Mouse (Mus musculus) limb, embryonic 13.5 days (tissue): Measurements from ENCODE around the gene Barhl1. TPM values are rescaled to one million over a fixed set of nuclear protein-coding genes. Genes with fewer than 3 reads are reported as not detected.
A peak's percentile ranks its signal among the peaks of the same experiment; 100 is the strongest.

Experiments
- ATAC-seq: fragments of 200-750 bp; cut with Nextera tagmentation; 2 replicates; pipeline ENCODE4 v1.8.0; 2017; ENCODE audit warnings: low read depth, moderate number of reproducible peaks, moderate TSS enrichment; ENCODE audit not compliant: low FRiP score
- H3K27ac ChIP-seq: fragments of 300-500 bp; sonication (generic); 2 replicates; pipeline ENCODE4 v1.5.1; 2015; ENCODE audit warnings: inconsistent platforms, mild to moderate bottlenecking, moderate library complexity
- H3K27me3 ChIP-seq: fragments of 300-500 bp; sonication (generic); 2 replicates; pipeline ENCODE4 v1.6.1; 2015; ENCODE audit warnings: mild to moderate bottlenecking, inconsistent platforms
- H3K36me3 ChIP-seq: fragments of 300-500 bp; sonication (generic); 2 replicates; pipeline ENCODE4 v1.6.1; 2015; ENCODE audit warnings: inconsistent platforms, mild to moderate bottlenecking, moderate library complexity
- H3K4me1 ChIP-seq: fragments of 300-500 bp; sonication (generic); 2 replicates; pipeline ENCODE4 v1.6.1; 2015; ENCODE audit warnings: inconsistent platforms
- H3K4me2 ChIP-seq: fragments of 300-500 bp; sonication (generic); replicated peaks from 2 replicates; pipeline ENCODE4 v1.6.1; 2015; ENCODE audit warnings: inconsistent platforms, mild to moderate bottlenecking, moderate library complexity
- H3K4me3 ChIP-seq: fragments of 300-500 bp; sonication (generic); 2 replicates; pipeline ENCODE4 v1.5.1; 2015; ENCODE audit warnings: moderate library complexity, mild to moderate bottlenecking, inconsistent platforms
- H3K9ac ChIP-seq: fragments of 300-500 bp; sonication (generic); 2 replicates; pipeline ENCODE4 v1.6.1; 2015; ENCODE audit warnings: mild to moderate bottlenecking, inconsistent platforms
- H3K9me3 ChIP-seq: fragments of 300-500 bp; sonication (generic); 2 replicates; pipeline ENCODE4 v1.6.1; 2016; ENCODE audit warnings: inconsistent platforms
- WGBS: fragments of 180-500 bp; shearing (Covaris S2); methylation state at CpG from one replicate; pipeline ENCODE4 v1.1.7; 2015; 5-methylcytosine and 5-hydroxymethylcytosine counted together
- polyA plus RNA-seq: library from polyadenylated mRNA; unstranded; fragments of >200 nt; fragmentation: Nextera tagmentation; extraction: Ambion mirVana; gene quantifications from 2 replicates; pipeline ENCODE4 v1.2.1, GENCODE M21; 2015

Barhl1 gene
- polyA plus RNA-seq, 1 experiment from 2014 or later = 0.06 TPM

GRCm38 (mm10) chr2:28923912-28924311 lies 7.4 kb upstream of the Barhl1 start:
- no peak overlapping the region for H3K9ac ChIP-seq
- no peaks in the 10 kb centered on the region for H3K9me3 ChIP-seq
- 3% methylated on average over 4 of the region's 4 CpGs for WGBS
- H3K27ac ChIP-seq = no peak overlapping the region
- H3K36me3 ChIP-seq = no peaks in the 10 kb centered on the region
- H3K4me2 ChIP-seq = no peak overlapping the region
- H3K27me3 ChIP-seq = peaks cover 87% of the 10 kb centered on the region
- no peak; the same call in 1 of the 2 replicates for ATAC-seq
- no peaks in the 10 kb centered on the region for H3K4me1 ChIP-seq
- no peak overlapping the region for H3K4me3 ChIP-seq

GRCm38 (mm10) chr2:28919001-28919400 lies 2.5 kb upstream of the Barhl1 start:
- no peak overlapping the region for H3K9ac ChIP-seq
- H3K27ac ChIP-seq = no peak overlapping the region
- no peak overlapping the region for H3K4me2 ChIP-seq
- no peaks in the 10 kb centered on the region for H3K36me3 ChIP-seq
- no peak for ATAC-seq
- no peaks in the 10 kb centered on the region for H3K9me3 ChIP-seq
- peaks cover 98% of the 10 kb centered on the region for H3K27me3 ChIP-seq
- H3K4me3 ChIP-seq = no peak overlapping the region
- peaks cover 11% of the 10 kb centered on the region; the same call in 1 of the 2 replicates for H3K4me1 ChIP-seq
- WGBS = 0% methylated on average over 4 of the region's 4 CpGs

GRCm38 (mm10) chr2:28917518-28918361 lies 1.3 kb upstream of the Barhl1 start:
- Histone ChIP-seq H3K27ac (no peak overlapping the region), H3K9ac (no peak overlapping the region), H3K36me3 (no peaks in the 10 kb centered on the region), H3K4me3 (peak overlapping the region; percentile 15; the same call in 1 of the 2 replicates), H3K9me3 (no peaks in the 10 kb centered on the region), H3K4me1 (peaks cover 11% of the 10 kb centered on the region; the same call in 1 of the 2 replicates), H3K4me2 (peak overlapping the region; percentile 16; the same call in 1 of the 2 replicates), H3K27me3 (peaks cover 98% of the 10 kb centered on the region)
- 1% methylated on average over 72 of the region's 73 CpGs for WGBS
- no peak for ATAC-seq

GRCm38 (mm10) chr2:28917156-28917517 lies 669 bp upstream of the Barhl1 start:
- Histone ChIP-seq H3K9me3 (no peaks in the 10 kb centered on the region), H3K4me3 (no peak overlapping the region), H3K36me3 (no peaks in the 10 kb centered on the region), H3K27ac (no peak overlapping the region), H3K9ac (no peak overlapping the region), H3K27me3 (peaks cover 98% of the 10 kb centered on the region), H3K4me2 (no peak overlapping the region), H3K4me1 (peaks cover 11% of the 10 kb centered on the region; the same call in 1 of the 2 replicates)
- WGBS = under 1% methylated on average over 11 of the region's 11 CpGs
- ATAC-seq = no peak

GRCm38 (mm10) chr2:28915768-28916512 lies 528 bp downstream of the Barhl1 start:
- Histone ChIP-seq H3K9ac (no peak overlapping the region), H3K9me3 (no peaks in the 10 kb centered on the region), H3K36me3 (no peaks in the 10 kb centered on the region), H3K4me3 (no peak overlapping the region), H3K27me3 (peaks cover 98% of the 10 kb centered on the region), H3K4me1 (peaks cover 17% of the 10 kb centered on the region; the same call in 1 of the 2 replicates), H3K4me2 (peak overlapping the region; percentile 34), H3K27ac (no peak overlapping the region)
- ATAC-seq = peak; percentile 80
- WGBS = under 1% methylated on average over 47 of the region's 50 CpGs

GRCm38 (mm10) chr2:28915104-28915738 lies 1.2 kb downstream of the Barhl1 start:
- WGBS = 6% methylated on average over 22 of the region's 22 CpGs
- H3K4me2 ChIP-seq = no peak overlapping the region
- peak; percentile 32; the same call in 1 of the 2 replicates for ATAC-seq
- H3K36me3 ChIP-seq = no peaks in the 10 kb centered on the region
- H3K27me3 ChIP-seq = peaks cover 98% of the 10 kb centered on the region
- H3K9ac ChIP-seq = no peak overlapping the region
- peaks cover 17% of the 10 kb centered on the region; the same call in 1 of the 2 replicates for H3K4me1 ChIP-seq
- H3K27ac ChIP-seq = no peak overlapping the region
- no peak overlapping the region for H3K4me3 ChIP-seq
- H3K9me3 ChIP-seq = no peaks in the 10 kb centered on the region

GRCm38 (mm10) chr2:28914121-28914520 lies 2.3 kb downstream of the Barhl1 start:
- Histone ChIP-seq H3K9me3 (no peaks in the 10 kb centered on the region), H3K9ac (no peak overlapping the region), H3K27ac (no peak overlapping the region), H3K27me3 (peaks cover 100% of the 10 kb centered on the region), H3K4me3 (no peak overlapping the region), H3K36me3 (no peaks in the 10 kb centered on the region), H3K4me1 (peaks cover 18% of the 10 kb centered on the region; the same call in 1 of the 2 replicates), H3K4me2 (no peak overlapping the region)
- 0% methylated on average over 2 of the region's 2 CpGs for WGBS
- no peak for ATAC-seq

GRCm38 (mm10) chr2:28912961-28913360 lies 3.5 kb downstream of the Barhl1 start:
- Histone ChIP-seq H3K4me3 (no peak overlapping the region), H3K4me1 (peaks cover 29% of the 10 kb centered on the region), H3K36me3 (no peaks in the 10 kb centered on the region), H3K9ac (no peak overlapping the region), H3K9me3 (no peaks in the 10 kb centered on the region), H3K27me3 (peaks cover 100% of the 10 kb centered on the region), H3K4me2 (no peak overlapping the region), H3K27ac (no peak overlapping the region)
- ATAC-seq = no peak
- 0% methylated on average over 4 of the region's 4 CpGs for WGBS

- Histone ChIP-seq H3K4me3 (no peak overlapping the region), H3K9me3 (no peaks in the 10 kb centered on the region), H3K27ac (no peak overlapping the region), H3K4me2 (no peak overlapping the region), H3K27me3 (peaks cover 100% of the 10 kb centered on the region), H3K36me3 (no peaks in the 10 kb centered on the region), H3K4me1 (peaks cover 25% of the 10 kb centered on the region), H3K9ac (no peak overlapping the region)
- 1% methylated on average over 33 of the region's 33 CpGs for WGBS
- ATAC-seq = no peak
These were observed 4.3 kb downstream of the Barhl1 start for GRCm38 (mm10) chr2:28912039-28912700.

GRCm38 (mm10) chr2:28911331-28912038 lies 5.0 kb downstream of the Barhl1 start:
- H3K9ac ChIP-seq = no peak overlapping the region
- H3K4me3 ChIP-seq = peak overlapping the region; percentile 1; the same call in 1 of the 2 replicates
- H3K36me3 ChIP-seq = no peaks in the 10 kb centered on the region
- no peak for ATAC-seq
- H3K9me3 ChIP-seq = no peaks in the 10 kb centered on the region
- no peak overlapping the region for H3K27ac ChIP-seq
- peaks cover 100% of the 10 kb centered on the region for H3K27me3 ChIP-seq
- no peak overlapping the region for H3K4me2 ChIP-seq
- H3K4me1 ChIP-seq = peaks cover 23% of the 10 kb centered on the region
- WGBS = 1% methylated on average over 44 of the region's 44 CpGs

GRCm38 (mm10) chr2:28910877-28911276 lies 5.6 kb downstream of the Barhl1 start:
- Histone ChIP-seq H3K4me1 (peaks cover 20% of the 10 kb centered on the region), H3K9me3 (no peaks in the 10 kb centered on the region), H3K4me2 (no peak overlapping the region), H3K9ac (no peak overlapping the region), H3K27ac (no peak overlapping the region), H3K27me3 (peaks cover 100% of the 10 kb centered on the region), H3K4me3 (peak overlapping the region; percentile 1; the same call in 1 of the 2 replicates), H3K36me3 (peaks cover 4% of the 10 kb centered on the region)
- 4% methylated on average over 3 of the region's 3 CpGs for whole genome bisulfite sequencing
- no peak for ATAC-seq
